Mouse (Mus musculus) common myeloid progenitor, adult 5-6 weeks (primary cell): ENCODE measurements around the gene AC161166.1. TPM values are rescaled to one million over a fixed set of nuclear protein-coding genes. Genes with fewer than 3 reads are reported as not detected.

Source experiments
- ATAC-seq: replicated peaks from 2 replicates; pipeline ENCODE4 v1.8.0; 2016; ENCODE audit warnings: low read depth, mild to moderate bottlenecking, moderate TSS enrichment, inconsistent platforms; ENCODE audit not compliant: poor library complexity, severe bottlenecking
- total RNA-seq: library from RNA; stranded (forward); fragments of 200-1000, 187-1606 nt; gene quantifications from 2 replicates; pipeline ENCODE4 v1.2.3, GENCODE M21; 2017

Gene AC161166.1
- not detected in 2 replicates for total RNA-seq

- ATAC-seq: no peak
Measured at GRCm38 (mm10) chr7:24512355-24512754, at the start of gene AC161166.1. Gene AC161166.1 (minus strand): TSS chr7:24512455.

GRCm38 (mm10) chr7:24561450-24561849, 49.2 kb upstream of the AC161166.1 start:
- no peak for ATAC-seq

DNA sequence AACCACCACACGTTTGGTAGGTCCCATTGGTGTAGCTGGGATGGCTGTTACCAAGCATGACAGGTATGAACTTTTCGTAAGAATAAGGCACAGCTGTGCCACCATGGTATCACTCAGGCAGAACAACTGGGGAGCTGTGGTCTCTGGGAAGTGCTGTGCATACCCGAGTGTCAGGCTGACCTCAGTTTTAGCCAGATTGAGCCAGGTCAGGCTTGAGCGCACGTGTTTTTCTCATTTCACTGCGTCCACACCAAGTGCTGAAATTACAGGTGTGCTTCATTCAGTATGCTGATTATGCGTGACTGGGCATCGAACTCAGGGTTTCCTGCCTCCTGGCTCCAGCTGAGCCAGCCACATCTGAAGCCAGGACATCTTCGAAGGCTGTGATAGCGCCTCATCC, 43.5 kb upstream of the AC161166.1 start:
- ATAC-seq: no peak

GRCm38 (mm10) chr7:24551985-24552759, 39.9 kb upstream of the AC161166.1 start:
- no peak for ATAC-seq

GRCm38 (mm10) chr7:24547534-24548036, 35.3 kb upstream of the AC161166.1 start:
- no peak for ATAC-seq

- ATAC-seq: peak; percentile 99
Measured at GRCm38 (mm10) chr7:24546634-24547389, 34.6 kb upstream of the AC161166.1 start.

DNA sequence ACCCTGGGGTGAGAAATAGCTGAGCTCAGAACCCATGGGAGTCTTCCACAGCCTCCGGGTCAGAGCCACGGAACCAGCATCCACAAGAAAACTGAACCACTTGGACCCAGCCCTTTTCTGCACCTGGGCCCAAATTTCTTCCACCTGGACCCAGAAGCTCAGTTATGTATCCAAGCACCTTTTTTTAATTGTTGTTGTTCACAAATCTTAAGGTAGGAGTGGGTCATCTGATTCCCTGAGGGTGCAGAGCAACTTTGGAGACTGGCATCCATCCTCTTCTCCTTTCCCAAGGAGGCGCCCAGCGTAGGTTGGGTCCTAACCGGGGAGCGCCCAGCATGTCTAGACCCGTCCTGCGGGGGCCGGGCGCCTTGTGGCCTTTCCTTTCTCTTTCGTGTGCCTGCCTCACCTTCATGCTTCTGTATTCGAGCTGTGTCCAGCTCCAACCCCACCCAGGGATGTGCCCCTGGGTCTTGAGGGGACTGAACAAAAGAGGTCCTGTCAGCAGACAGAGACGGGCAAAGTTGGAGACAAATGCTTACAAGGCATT, 33.9 kb upstream of the AC161166.1 start, which contains the start of the genes Pinlyp and Xrcc1:
Pinlyp (minus strand) TSS at position 51 of the 547 bp plus-strand sequence.
Xrcc1 (plus strand) TSS at position 222 of the 547 bp plus-strand sequence.
- no peak for ATAC-seq

- ATAC-seq: no peak
Measured at GRCm38 (mm10) chr7:24544506-24544905, 32.3 kb upstream of the AC161166.1 start.

DNA sequence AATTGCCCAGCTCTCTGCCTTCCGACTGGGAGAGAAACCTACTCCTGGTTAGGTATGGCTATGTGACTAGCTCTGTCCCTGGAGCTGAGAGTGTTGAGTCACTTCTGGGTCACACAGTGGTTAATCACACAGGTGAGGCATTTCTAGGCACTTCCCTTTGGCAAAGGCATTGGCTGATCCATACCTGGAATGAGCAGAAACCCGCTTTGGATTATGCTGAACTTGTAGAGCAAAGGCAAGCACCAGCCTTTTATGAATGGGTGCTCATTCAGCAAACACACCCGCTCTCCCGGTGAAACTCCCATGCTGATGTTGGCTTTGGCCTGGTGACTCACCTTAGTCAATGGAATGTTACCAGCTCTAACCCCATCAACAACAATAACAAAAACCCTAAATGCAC, 27.4 kb upstream of the AC161166.1 start:
- ATAC-seq: no peak

GRCm38 (mm10) chr7:24538701-24539100, 26.4 kb upstream of the AC161166.1 start:
- ATAC-seq: 0 out of 2 replicates have a peak, but pooled peaks have one; percentile 36

- ATAC-seq: no peak
Measured at GRCm38 (mm10) chr7:24538154-24538553, 25.9 kb upstream of the AC161166.1 start.

- no peak for ATAC-seq
Measured at GRCm38 (mm10) chr7:24537591-24537990, 25.3 kb upstream of the AC161166.1 start.

GRCm38 (mm10) chr7:24537081-24537480, 24.8 kb upstream of the AC161166.1 start:
- ATAC-seq: no peak

GRCm38 (mm10) chr7:24534301-24534700, 22.0 kb upstream of the AC161166.1 start:
- ATAC-seq: no peak

- ATAC-seq: no peak
Measured at GRCm38 (mm10) chr7:24533806-24534205, 21.6 kb upstream of the AC161166.1 start.

DNA sequence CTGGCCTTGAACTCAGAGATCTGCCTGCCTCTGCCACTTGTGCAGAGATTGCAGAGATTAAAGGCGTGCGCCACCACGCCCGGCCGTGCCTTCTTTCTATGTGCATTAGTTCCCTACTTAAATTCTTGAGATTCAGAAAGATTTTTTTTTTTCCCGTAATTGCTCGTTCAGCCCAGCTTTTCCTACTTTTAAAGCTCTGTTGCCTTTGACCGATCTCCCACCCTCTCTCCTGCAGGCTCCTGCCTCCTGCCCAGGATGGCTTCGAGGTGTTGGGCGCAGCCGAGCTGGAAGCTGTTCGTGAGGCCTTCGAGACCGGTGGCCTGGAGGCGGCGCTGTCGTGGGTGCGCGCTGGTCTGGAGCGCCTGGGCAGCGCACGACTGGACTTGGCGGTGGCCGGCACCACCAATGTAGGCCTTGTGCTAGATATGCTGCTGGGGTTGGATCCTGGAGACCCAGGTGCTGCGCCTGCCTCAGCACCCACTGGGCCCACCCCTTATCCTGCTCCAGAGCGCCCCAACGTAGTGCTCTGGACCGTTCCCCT, 20.8 kb upstream of the AC161166.1 start:
- no peak for ATAC-seq

DNA sequence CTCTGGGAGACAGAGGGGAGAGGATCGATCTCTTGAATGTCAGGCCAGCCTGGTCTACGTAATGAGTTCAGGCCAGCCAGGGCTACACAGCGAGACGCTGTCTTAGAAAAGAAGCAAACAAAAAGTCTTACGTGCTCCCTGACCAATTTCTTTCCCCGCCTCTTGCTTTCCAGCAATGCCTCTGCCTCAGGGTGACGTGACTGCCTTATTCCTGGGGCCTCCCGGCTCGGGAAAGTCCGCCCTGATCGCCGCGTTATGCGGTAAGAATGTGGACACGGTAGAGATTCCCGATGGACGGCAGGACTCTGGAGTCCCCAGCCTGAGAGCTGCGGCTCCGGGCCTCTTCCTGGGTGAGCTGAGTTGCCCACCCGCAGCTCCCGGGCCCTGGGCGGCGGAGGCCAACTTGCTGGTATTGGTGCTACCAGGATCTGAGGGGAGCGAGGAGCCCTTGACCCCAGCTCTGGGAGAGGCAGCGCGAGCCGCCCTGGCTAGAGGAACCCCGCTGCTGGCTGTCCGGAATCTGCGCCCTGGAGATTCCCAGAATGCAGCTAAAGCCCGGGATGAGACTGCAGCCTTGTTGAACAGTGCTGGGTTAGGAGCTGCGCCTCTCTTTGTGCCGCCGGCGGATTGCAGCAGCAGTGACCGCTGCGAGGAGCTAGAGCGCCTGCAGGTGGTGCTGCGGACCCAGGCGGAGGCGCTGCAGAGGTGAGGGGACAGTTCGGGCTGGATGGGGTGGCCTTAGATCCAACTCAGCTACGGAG, 19.1 kb upstream of the AC161166.1 start:
- ATAC-seq: peak; percentile 57

DNA sequence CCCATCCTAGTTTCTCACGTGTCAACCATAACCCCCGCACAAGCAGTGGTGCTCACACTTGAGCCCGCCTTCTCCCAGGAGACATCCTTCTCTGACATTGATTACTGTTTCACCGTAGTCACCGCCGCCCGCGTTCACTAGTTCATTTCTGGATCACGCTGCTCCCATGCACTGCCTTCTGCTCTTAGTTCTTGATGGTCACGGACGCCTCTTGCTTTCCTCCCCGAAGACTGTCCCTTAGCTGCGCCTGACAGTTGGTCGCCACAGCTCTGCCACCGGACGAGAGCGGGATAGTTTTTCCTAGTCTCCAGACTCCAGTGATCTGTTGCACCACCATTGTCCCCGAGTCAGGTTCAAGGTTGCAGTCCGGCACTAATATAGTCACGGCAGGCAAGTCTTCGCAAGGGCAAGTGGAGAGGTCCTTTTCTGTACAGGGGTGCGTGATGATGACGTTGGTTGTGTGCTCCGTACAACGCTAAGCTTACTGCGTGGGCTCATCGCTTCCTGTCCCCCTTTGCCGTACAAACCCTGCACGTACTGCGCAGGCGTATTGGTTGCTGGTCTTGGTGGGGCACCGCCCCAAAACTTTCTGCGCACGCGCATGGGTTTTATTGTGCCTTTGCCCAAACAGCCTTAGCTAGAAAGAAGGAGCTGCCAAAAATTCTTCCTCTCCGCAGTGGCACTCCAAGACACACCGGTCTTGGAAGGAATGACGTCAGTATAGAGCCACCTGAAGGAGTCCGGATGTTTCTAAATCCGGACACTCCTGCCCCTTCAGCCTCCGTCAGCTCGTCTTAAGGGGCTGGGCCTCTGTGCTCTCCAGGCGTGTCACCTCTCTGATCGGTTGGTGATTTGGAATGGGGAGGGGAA, 18.0 kb upstream of the AC161166.1 start, which contains the start of gene Irgq:
Irgq (plus strand) TSS at position 628 of the 870 bp plus-strand sequence.
- ATAC-seq: peak; percentile 92

DNA sequence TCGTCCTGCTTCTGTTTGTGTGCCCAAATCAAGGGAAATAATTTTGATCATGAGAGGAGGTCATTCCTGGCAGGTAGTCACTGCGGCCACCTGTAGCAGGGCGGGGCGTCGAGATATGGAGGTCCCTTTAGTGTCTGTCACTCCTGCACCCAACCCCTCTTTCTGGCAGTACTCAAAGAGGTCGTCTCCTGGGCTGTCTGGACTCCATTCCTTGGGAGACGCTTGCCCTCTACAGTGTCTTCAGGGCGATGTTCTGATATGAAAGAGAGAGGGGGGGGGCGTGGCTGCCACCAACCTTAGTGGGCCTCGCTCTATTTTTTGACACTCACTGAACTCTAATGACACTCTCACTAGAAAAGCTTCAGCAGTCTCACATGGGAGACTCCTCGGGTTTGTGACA, 17.3 kb upstream of the AC161166.1 start:
- no peak for ATAC-seq
